Mouse (Mus musculus): ENCODE data around the gene Snd1.

- no peak for TF ChIP-seq GATA1 (IDR thresholded peaks at IDR 0.05; ENCODE audit: borderline replicate concordance, low read length)
- no peak for TF ChIP-seq FLI1 (IDR thresholded peaks at IDR 0.05; ENCODE audit: low read length)
These were observed 278.7 kb downstream of the Snd1 start for GRCm38 (mm10) chr6:28753681-28754080.
